Mouse (Mus musculus): Measurements from ENCODE around the gene Mok. TPM values are rescaled to one million over a fixed set of nuclear protein-coding genes. Genes with fewer than 3 reads are reported as not detected.

Gene Mok
- not detected for polyA plus RNA-seq (2017; shearing (Covaris generic))

DNA sequence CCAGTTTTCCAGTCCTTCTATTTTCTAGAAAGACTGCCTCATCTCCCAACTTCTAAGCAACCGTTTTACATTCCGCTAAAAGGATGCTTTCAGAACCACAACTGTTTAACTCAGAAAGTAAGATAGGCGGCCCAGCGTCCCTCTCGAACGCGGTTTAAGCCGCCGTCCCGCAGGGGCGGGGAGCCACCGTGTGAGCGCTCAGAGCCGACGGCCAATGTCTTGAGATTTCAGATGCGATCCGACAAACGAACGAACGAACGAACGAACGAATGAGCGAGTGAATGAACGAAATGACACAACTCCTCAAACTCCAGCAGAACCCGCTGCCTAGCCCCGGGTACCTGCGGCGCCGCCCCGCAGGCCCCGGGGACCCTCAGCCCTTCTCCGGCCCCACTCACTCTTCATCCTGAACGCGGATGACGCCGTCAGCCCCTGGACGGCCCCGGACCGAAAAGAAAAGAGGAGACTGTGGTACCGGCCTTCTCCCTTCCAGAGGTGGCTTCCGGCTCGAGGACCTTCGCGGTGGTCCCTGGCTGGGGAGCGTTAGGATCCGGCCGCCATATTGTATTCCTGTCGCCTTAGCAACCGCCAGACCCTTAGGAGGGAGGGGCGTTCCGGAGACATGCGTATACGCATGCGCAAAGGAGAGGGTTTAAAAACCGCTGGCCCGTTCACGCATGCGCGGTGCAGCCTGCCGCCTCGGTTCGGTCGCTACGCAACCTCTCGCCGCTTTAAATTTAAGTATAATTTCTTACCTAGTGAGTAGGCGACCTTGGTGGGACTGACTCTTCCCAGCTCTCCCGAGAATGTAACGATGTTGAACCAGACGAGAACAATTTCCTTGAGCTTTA, at the start of gene Mok:
Mok (minus strand) TSS at position 592 of the 851 bp plus-strand sequence.

GRCm38 (mm10) chr12:110889036-110890020, 48.6 kb upstream of the Mok start, which contains the start of the genes Cinp and Tecpr2:
TSS of gene Cinp (minus strand) at chr12:110889145.
TSS of gene Tecpr2 (plus strand) at chr12:110889264.

GRCm38 (mm10) chr12:110850010-110850928, 9.5 kb upstream of the Mok start, which contains the start of gene Zfp839:
TSS of gene Zfp839 (plus strand) at chr12:110850253.

Other genes starting within 250 kb of the Mok start
- gene Dync1h1, start 239.5 kb downstream of the Mok start, polyA plus RNA-seq (2017; shearing (Covaris generic)): 35.3 TPM
- gene 1700001K19Rik, start 158.3 kb downstream of the Mok start, polyA plus RNA-seq (2017; shearing (Covaris generic)): not detected
- 730 TPM for gene Hsp90aa1, start 138.2 kb downstream of the Mok start, polyA plus RNA-seq (2017; shearing (Covaris generic))
- 107 TPM for gene Wdr20, start 103.0 kb downstream of the Mok start, polyA plus RNA-seq (2017; shearing (Covaris generic))
- gene Zfp839, start 9.3 kb upstream of the Mok start, polyA plus RNA-seq (2017; shearing (Covaris generic)): 1.4 TPM
- gene Cinp, start 48.2 kb upstream of the Mok start, polyA plus RNA-seq (2017; shearing (Covaris generic)): 26.7 TPM
- gene Tecpr2, start 48.3 kb upstream of the Mok start, polyA plus RNA-seq (2017; shearing (Covaris generic)): 3.2 TPM
- 3.6 TPM for gene Ankrd9, start 138.1 kb upstream of the Mok start, polyA plus RNA-seq (2017; shearing (Covaris generic))
- 68.7 TPM for gene Rcor1, start 198.4 kb upstream of the Mok start, polyA plus RNA-seq (2017; shearing (Covaris generic))

Measured in naive thymus-derived CD4-positive, alpha-beta T cell, adult 5 months (primary cell).